Mouse (Mus musculus) urinary bladder, adult 18-20 months (tissue): ENCODE data around the gene Hpn.
A peak's percentile ranks its signal among the peaks of the same experiment; 100 is the strongest.

Source experiments
- DNase-seq, 2 experiments: peaks; one replicate each; pipeline ENCODE4 v3.0.0; 2022; ENCODE audit warnings: low spot score in 2 of 2, mixed read lengths in 2 of 2

The Hpn gene

GRCm38 (mm10) chr7:31115182-31115581 is at the start of gene Hpn:
Hpn (minus strand) TSS chr7:31115290.
- no peak for DNase-seq

DNA sequence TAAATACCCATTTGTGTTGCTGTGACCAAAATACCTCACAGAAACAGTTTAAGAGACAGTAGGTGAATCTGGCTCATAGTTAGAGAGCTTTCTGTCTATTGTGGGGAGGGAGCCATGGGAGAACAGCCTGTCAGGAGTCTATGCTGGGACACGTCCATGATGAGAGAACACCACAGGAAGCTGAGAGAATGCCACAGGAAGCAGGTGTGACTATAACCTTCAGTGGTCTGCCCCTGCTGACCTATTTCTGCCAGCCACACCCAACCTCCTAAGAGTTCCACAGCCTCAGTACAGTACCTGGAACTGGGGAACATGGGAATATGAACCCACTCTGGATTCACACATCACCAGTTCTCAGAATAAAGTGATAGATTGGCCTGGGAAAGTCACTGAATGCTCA is 49.7 kb upstream of the Hpn start:
- DNase-seq = no peak

DNA sequence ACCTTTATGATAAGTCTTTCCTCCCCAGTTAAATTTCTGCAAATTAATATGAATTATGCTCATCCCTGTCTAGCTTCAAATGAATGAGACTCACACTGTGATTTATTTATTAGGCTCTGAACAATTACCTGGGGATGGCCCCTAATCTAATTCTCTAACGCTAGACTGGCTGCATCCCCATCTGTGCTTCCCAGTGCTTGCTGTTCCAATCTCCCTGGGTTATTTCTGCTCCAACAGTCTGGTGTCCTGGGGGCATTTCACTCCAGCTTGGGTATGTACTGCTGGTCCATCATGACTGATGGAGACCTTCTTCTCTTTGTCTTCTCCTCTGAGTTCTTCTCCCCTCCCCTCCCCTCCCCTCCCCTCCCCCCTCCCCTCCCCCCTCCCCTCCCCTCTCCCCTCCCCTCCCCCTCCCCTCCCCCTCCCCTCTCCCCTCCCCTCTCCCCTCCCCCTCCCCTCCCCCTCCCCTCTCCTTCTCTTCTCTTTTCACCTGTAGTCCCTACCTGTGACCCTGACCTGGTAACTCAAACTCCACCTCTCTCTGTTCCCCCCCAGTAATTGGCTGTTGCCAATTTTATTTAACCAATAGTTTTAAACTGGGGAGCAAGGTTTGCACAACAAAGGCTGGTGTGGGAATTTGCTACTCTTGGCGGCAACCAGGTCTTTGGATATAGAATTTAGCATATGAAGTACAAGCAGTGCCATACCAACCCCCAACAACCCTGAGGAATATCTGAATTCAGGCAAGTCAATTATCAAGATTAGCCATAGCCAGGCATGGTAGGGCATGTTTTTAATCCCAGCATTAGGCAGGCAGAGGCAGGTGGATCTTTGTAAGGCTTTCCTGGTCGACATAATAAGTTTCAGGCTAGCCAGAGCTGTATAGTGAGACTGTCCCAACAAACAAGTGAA is 48.8 kb upstream of the Hpn start:
- DNase-seq = no peak

DNA sequence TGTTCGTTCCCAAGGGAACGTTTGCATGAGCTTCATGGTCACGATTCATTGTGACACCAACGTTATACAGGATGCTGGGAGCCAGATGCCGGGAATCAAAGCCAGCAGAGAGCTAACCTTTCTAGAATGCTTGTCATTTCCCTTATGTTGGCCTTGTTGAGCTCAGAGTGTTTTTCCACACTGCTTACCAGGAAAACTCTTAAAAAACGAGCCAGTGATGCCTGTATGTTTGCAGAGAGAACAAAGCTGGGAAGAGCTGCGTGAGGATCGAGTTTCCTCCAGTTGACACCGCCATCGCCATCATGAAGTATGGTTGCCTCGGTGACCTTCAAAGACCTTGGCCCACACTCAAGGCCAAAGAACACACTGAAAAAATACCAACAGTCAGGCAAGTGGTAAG is 47.2 kb upstream of the Hpn start:
- no peak for DNase-seq

GRCm38 (mm10) chr7:31161831-31162230 is 46.7 kb upstream of the Hpn start:
- DNase-seq = no peak

DNA sequence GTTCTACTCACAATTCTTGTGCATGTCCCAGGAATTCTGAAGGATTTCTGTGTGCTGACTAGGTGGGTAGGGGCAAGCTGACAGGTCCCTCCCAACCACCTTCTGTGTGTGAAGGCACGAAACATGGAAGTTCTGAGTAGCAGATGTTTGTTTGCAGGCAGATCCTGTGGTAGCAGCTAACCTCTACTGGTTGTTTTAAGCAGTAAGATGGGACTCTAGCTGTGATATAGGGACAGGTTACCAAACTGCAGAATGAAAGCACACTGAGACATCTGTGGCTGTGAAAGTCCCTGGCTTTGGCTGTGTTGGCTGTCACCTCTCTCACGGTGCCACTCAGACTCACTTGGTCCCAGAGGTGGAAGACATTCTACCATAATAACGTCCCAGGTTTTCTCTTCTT is 46.2 kb upstream of the Hpn start:
- no peak for DNase-seq

GRCm38 (mm10) chr7:31160763-31161162 is 45.7 kb upstream of the Hpn start:
- no peak for DNase-seq

- no peak for DNase-seq
These were observed 41.2 kb upstream of the Hpn start for GRCm38 (mm10) chr7:31156034-31156928.

DNA sequence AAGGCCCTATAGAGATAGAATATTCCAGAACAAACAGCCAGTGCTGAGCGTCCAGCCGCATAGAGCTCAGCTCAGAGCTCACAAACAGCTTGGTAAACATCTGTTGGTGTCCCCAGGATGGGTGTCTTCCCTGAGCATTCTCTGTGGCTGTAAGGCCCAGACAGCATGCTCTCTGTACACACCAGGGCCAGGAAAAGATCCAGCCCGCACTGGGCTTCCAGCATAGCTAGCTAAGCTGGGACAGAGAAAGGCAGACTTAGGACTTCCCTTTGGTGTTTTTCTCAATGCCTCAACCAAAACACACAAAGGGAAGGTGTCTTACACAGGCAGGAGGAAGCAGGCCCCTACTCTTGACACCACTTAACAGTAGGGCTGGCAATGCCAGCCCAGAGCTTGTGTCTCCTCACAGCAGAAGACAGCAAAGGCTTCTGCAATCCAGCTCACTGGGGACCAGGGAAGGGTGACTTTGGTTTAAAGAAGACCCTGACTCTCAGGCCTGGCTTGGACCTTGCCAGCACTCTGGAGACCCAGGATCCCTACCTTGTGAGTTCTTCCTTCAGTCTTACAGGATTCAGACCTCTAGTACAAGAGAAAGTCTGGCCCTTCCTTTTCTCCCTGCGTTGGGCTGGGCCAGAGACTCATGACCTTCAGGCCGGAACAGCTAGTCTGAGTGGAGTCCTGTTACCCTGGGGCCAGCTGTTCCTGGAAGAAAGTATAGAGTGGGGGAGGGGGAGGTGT is 40.4 kb upstream of the Hpn start, which contains the start of gene Gramd1a:
TSS of gene Gramd1a (minus strand) at position 601 of the 738 bp plus-strand sequence.
- no peak for DNase-seq

GRCm38 (mm10) chr7:31153536-31154320 is 38.6 kb upstream of the Hpn start:
- no peak for DNase-seq

- DNase-seq = peak in 1 of 2 experiments; percentile 30
These were observed 36.5 kb upstream of the Hpn start for GRCm38 (mm10) chr7:31151301-31152241.

- peak; percentile 78 to 84 for DNase-seq
These were observed 35.6 kb upstream of the Hpn start for GRCm38 (mm10) chr7:31150566-31151300.

- no peak for DNase-seq
These were observed 34.9 kb upstream of the Hpn start for GRCm38 (mm10) chr7:31149751-31150565.

DNA sequence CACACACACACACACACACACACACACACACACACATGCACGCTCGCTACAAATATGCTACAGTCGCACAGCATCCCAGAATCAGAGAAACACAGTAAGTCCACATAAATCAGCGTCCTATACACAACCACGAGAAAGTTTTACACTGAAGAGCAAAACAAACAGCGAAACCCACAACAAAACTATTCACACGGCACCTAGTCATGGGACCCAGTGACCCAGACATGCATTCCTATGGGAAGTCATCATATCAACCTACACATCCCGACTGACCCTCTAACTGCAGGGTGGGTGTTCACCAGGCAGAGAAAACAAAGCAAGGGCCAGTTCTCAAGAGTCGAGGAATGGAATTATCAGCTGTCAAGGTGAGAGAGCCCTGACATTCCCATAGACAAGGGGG is 34.2 kb upstream of the Hpn start:
- no peak for DNase-seq

- peak in 1 of 2 experiments; percentile 40 for DNase-seq
These were observed 33.7 kb upstream of the Hpn start for GRCm38 (mm10) chr7:31148756-31149155.

DNA sequence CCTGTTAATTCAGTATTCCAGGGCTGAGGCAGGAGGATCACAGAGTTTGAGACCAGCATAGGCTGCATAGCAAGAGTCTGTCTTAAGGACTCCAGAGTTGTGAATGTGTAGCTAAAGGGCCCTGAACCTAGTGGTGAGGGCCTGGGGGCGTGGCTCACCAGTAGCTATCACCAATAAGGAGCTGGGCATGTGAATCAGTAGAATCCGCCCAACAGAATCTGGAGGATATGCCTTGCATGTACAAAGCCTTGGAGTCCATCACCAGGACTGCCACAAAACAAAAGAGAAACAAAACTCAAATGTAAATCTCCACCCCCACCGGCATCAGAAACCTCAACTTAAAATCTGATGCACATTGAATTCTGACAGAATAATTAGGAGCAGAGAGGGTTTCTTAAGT is 33.0 kb upstream of the Hpn start:
- no peak for DNase-seq

- no peak for DNase-seq
These were observed 30.6 kb upstream of the Hpn start for GRCm38 (mm10) chr7:31145596-31146160.

DNA sequence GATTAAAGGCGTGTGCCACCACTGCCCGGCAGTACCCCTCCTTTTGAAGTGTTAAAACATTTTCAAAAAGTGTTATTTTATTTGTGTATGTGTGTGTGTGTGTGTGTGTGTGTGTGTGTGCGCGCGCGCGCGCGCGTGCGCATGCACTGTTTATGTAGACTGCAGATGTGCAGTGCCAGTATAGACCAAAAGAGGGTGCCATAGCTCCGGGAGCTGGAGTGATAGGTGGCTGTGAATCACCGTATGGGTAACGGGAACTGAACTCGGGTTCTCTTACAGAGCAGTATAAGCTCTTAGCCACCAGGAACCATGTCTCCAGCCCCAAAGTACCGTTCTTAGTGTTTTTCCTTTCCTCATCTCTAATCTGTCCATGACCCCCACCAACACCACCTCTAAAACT is 29.8 kb upstream of the Hpn start:
- DNase-seq = no peak
